Mouse (Mus musculus) central nervous system, embryonic 11.5 days (tissue): ENCODE results near the gene Mfsd4b3. TPM values are rescaled to one million over a fixed set of nuclear protein-coding genes. Genes with fewer than 3 reads are reported as not detected.

ENCODE experiments used
- polyA plus RNA-seq: library from polyadenylated mRNA; depleted of rRNA; stranded (reverse); fragments of >200 nt; gene quantifications from 2 replicates; pipeline ENCODE4 v1.2.3, GENCODE M21; 2012; rRNA removed

The Mfsd4b3 gene
- polyA plus RNA-seq, result 0.04 and 0.16 TPM in 2 replicates

DNA sequence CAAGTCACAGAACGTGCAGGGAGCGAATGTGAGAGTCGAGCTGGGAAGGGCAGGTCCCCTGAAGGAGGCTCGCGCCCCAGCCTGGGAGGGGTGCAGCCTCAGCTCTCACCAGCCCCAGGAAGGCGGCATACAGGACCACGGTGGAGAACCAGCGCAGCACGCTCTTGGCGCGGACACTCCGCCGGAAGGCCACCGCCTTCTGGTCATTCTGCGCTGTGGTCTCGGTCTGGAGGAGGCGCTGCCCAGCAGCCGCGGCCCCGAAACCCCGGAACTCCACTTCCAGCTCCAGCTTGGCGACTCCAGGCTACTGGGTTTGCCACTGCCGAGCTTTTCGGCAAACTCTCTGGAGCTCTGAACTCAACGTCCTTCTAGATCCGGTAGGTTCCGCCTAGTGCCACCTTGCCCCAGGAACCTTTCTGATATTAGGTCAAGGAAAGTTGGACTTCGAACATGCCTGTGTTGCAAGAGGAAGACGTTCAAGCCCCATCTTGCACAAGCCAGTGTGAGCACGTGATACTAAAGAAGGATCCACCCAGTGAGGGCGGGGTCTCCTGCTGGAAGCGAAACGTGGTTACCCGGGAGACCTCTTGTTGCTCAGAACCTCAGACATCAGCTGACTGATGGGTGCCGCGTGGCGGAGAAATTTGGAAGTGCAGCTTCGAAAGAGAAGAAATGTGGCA is at the start of gene Mfsd4b3:
Mfsd4b3 (minus strand) TSS at position 393 of the 680 bp plus-strand sequence.

DNA sequence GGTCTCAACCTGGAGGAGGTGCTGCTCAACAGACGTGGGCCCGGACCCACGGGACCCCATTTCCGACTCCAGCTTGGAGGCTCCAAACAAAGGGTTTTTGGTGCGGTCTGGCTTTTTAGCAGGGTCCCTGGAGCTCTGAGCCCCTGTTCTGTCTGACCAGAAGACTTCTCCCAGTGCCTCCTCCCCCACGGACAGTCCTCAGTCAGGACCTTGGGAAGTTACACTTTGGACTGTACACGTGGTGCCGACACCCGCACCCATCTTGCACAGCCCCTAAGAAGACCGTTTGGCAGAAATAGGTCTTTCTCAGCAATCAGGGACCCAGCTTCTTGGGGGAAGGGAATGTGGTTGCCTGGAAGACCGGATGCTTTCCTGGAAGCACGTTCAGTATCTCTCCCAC is 26.5 kb upstream of the Mfsd4b3 start, which contains the start of gene Mfsd4b5:
Mfsd4b5 (minus strand) TSS at position 181 of the 400 bp plus-strand sequence.

DNA sequence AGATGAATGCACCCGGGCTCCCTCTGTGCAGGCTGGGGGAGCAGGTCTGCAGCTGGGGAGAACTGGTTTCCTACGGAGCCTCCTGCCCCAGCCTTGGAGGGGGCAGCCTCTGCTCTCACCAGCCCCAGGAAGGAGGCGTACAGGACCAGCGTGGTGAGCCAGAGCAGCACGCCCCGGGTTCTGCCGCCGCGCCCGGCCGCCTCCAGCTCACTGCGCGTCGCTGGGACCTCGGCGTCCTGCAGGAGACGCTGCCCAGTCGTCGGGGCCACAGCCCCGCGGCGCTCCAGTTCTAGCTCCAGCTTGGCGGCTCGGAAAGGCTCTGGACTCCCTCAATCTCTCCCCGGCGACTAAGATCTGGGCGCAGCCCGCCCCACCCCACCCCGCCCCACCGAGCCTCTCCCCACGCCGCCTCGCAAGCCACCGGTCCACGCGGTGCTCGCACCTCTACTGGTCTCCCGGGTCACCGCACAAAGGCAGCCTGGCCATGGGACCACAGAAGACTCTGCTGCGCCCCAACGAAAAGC is 33.3 kb downstream of the Mfsd4b3 start, which contains the start of gene Mfsd4b2:
Mfsd4b2 (minus strand) TSS at position 308 of the 524 bp plus-strand sequence.

DNA sequence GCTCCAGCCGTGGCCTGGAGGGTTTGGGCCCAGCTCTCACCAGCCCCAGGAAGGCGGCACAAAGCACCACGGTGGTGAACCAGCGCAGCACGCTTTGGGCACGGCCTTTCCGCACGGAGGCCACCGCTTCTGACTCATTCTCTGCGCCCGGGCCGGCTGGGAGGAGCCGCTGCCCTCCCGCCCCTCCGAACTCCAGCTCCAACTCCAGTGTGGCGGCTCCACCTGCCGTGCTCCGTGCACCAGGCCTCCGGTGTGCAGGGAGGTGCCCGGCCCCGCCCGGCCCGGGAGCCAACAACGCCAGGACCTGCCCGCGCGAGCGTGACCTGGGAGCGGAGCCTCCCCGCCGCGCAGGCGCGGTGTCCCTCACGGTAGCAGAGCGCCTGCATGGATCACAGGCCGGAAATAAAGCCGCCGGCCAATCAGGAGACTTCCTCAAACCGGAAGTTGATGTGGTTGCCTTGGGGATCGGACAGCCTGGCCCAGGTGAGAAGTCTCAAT is 61.0 kb downstream of the Mfsd4b3 start, which contains the start of gene Mfsd4b4:
Mfsd4b4 (minus strand) TSS at position 365 of the 498 bp plus-strand sequence.

Other genes with a start within 250 kb of the Mfsd4b3 start
- gene Rev3l, start 228.0 kb downstream of the Mfsd4b3 start, polyA plus RNA-seq, result 41.8 and 63.7 TPM in 2 replicates
- 8.7 and 11.8 TPM in 2 replicates for gene Mfsd4b4, start 60.9 kb downstream of the Mfsd4b3 start, polyA plus RNA-seq
- gene Mfsd4b2, start 33.2 kb downstream of the Mfsd4b3 start, polyA plus RNA-seq, result 0.02 TPM in 1 of 2 replicates, not detected in the other
- 0.01 TPM in 1 of 2 replicates, not detected in the other for gene Mfsd4b5, start 26.5 kb upstream of the Mfsd4b3 start, polyA plus RNA-seq
- gene Mfsd4b1, start 65.1 kb upstream of the Mfsd4b3 start, polyA plus RNA-seq, result 0.05 and 0.08 TPM in 2 replicates
- 4.7 and 5.3 TPM in 2 replicates for gene Slc16a10, start 182.1 kb upstream of the Mfsd4b3 start, polyA plus RNA-seq